Mouse (Mus musculus) hindbrain, embryonic 11.5 days (tissue): ENCODE results near the gene Tnfrsf26. TPM values are rescaled to one million over a fixed set of nuclear protein-coding genes. Genes with fewer than 3 reads are reported as not detected.

ENCODE experiments used
- ATAC-seq: fragments of 200-750 bp; cut with Nextera tagmentation; 2 replicates; pipeline ENCODE4 v1.8.0; 2017; ENCODE audit warnings: mild to moderate bottlenecking, moderate TSS enrichment, moderate library complexity; ENCODE audit not compliant: low FRiP score
- DNase-seq: peaks from one replicate; pipeline ENCODE4 v3.0.0-alpha.2; 2015; ENCODE audit warnings: low spot score
- H3K27ac ChIP-seq: fragments of 300-500 bp; sonication (generic); 2 replicates; pipeline ENCODE4 v1.5.1; 2014; ENCODE audit warnings: mild to moderate bottlenecking, low read depth, low read length
- H3K27me3 ChIP-seq: fragments of 300-500 bp; sonication (generic); 2 replicates; pipeline ENCODE4 v1.6.1; 2014; ENCODE audit warnings: mild to moderate bottlenecking, low read length, moderate library complexity, mixed read lengths; ENCODE audit not compliant: control insufficient read depth, insufficient read depth
- H3K36me3 ChIP-seq: fragments of 300-500 bp; sonication (generic); 2 replicates; pipeline ENCODE4 v1.6.1; 2014; ENCODE audit warnings: mild to moderate bottlenecking, low read length, moderate library complexity, mixed read lengths; ENCODE audit not compliant: control insufficient read depth, insufficient read depth
- H3K4me1 ChIP-seq: fragments of 300-500 bp; sonication (generic); replicated peaks from 2 replicates; pipeline ENCODE4 v1.6.1; 2014; ENCODE audit warnings: low read length, mixed read lengths; ENCODE audit not compliant: control insufficient read depth, insufficient read depth
- H3K4me2 ChIP-seq: fragments of 300-500 bp; sonication (generic); replicated peaks from 2 replicates; pipeline ENCODE4 v1.6.1; 2014; ENCODE audit warnings: mild to moderate bottlenecking, low read depth, low read length
- H3K4me3 ChIP-seq: fragments of 300-500 bp; sonication (generic); 2 replicates; pipeline ENCODE4 v1.5.1; 2014; ENCODE audit warnings: low read depth, low read length
- H3K9ac ChIP-seq: fragments of 300-500 bp; sonication (generic); 2 replicates; pipeline ENCODE4 v1.6.1; 2014; ENCODE audit warnings: low read depth, low read length
- H3K9me3 ChIP-seq: fragments of 300-500 bp; sonication (generic); 2 replicates; pipeline ENCODE4 v1.6.1; 2016; ENCODE audit warnings: low read length; ENCODE audit not compliant: control insufficient read depth
- WGBS: fragments of 180-500 bp; shearing (Covaris S2); extraction: QIAGEN DNeasy Blood & Tissue Kit; methylation state at CpG from one replicate; pipeline ENCODE4 v1.1.7; 2014; 5-methylcytosine and 5-hydroxymethylcytosine counted together
- polyA plus RNA-seq: library from polyadenylated mRNA; unstranded; fragments of >200 nt; fragmentation: Nextera tagmentation; extraction: Ambion mirVana; gene quantifications from 2 replicates; pipeline ENCODE4 v1.2.1, GENCODE M21; 2014

The Tnfrsf26 gene
- polyA plus RNA-seq, 1 experiment from 2014 or later = 0.25 TPM

GRCm38 (mm10) chr7:143631503-143631902 lies 3.0 kb upstream of the Tnfrsf26 start:
- Histone ChIP-seq H3K36me3 (no peaks in the 10 kb centered on the region), H3K9me3 (no peaks in the 10 kb centered on the region), H3K27me3 (no peaks in the 10 kb centered on the region), H3K4me3 (no peak overlapping the region), H3K27ac (no peak overlapping the region), H3K4me2 (no peak overlapping the region), H3K9ac (no peak overlapping the region), H3K4me1 (no peaks in the 10 kb centered on the region)
- WGBS = 67% methylated on average over 2 of the region's 2 CpGs
- ATAC-seq (no peak), DNase-seq (no peak)

GRCm38 (mm10) chr7:143629501-143629900 lies 979 bp upstream of the Tnfrsf26 start:
- DNase-seq (no peak), ATAC-seq (no peak)
- Histone ChIP-seq H3K4me3 (no peak overlapping the region), H3K4me1 (no peaks in the 10 kb centered on the region), H3K4me2 (no peak overlapping the region), H3K9me3 (no peaks in the 10 kb centered on the region), H3K36me3 (no peaks in the 10 kb centered on the region), H3K27me3 (no peaks in the 10 kb centered on the region), H3K9ac (no peak overlapping the region), H3K27ac (no peak overlapping the region)
- 64% methylated on average over 1 of the region's 1 CpGs for WGBS

GRCm38 (mm10) chr7:143627555-143628286 lies 801 bp downstream of the Tnfrsf26 start:
- no peaks in the 10 kb centered on the region for H3K9me3 ChIP-seq
- no peak for ATAC-seq
- WGBS = 55% methylated on average over 10 of the region's 10 CpGs
- no peak overlapping the region for H3K4me3 ChIP-seq
- H3K4me1 ChIP-seq = no peaks in the 10 kb centered on the region
- H3K27me3 ChIP-seq = no peaks in the 10 kb centered on the region
- no peak overlapping the region for H3K27ac ChIP-seq
- no peak overlapping the region for H3K4me2 ChIP-seq
- no peaks in the 10 kb centered on the region for H3K36me3 ChIP-seq
- no peak for DNase-seq
- H3K9ac ChIP-seq = no peak overlapping the region

GRCm38 (mm10) chr7:143626178-143626577 lies 2.3 kb downstream of the Tnfrsf26 start:
- no peaks in the 10 kb centered on the region for H3K27me3 ChIP-seq
- H3K9me3 ChIP-seq = no peaks in the 10 kb centered on the region
- H3K4me1 ChIP-seq = no peaks in the 10 kb centered on the region
- WGBS = 77% methylated on average over 2 of the region's 2 CpGs
- no peak overlapping the region for H3K4me3 ChIP-seq
- no peak overlapping the region for H3K9ac ChIP-seq
- ATAC-seq (no peak), DNase-seq (no peak)
- H3K36me3 ChIP-seq = no peaks in the 10 kb centered on the region
- H3K4me2 ChIP-seq = no peak overlapping the region
- H3K27ac ChIP-seq = no peak overlapping the region

- no peaks in the 10 kb centered on the region for H3K9me3 ChIP-seq
- H3K27me3 ChIP-seq = no peaks in the 10 kb centered on the region
- no peaks in the 10 kb centered on the region for H3K4me1 ChIP-seq
- H3K9ac ChIP-seq = no peak overlapping the region
- ATAC-seq = no peak
- no peak overlapping the region for H3K27ac ChIP-seq
- H3K4me3 ChIP-seq = no peak overlapping the region
- WGBS = 85% methylated on average over 5 of the region's 5 CpGs
- H3K36me3 ChIP-seq = no peaks in the 10 kb centered on the region
- H3K4me2 ChIP-seq = no peak overlapping the region
- no peak for DNase-seq
Observed at GRCm38 (mm10) chr7:143625151-143625550, 3.4 kb downstream of the Tnfrsf26 start.

GRCm38 (mm10) chr7:143624561-143624960 lies 4.0 kb downstream of the Tnfrsf26 start:
- Histone ChIP-seq H3K27ac (no peak overlapping the region), H3K36me3 (no peaks in the 10 kb centered on the region), H3K4me2 (no peak overlapping the region), H3K9me3 (no peaks in the 10 kb centered on the region), H3K9ac (no peak overlapping the region), H3K4me1 (no peaks in the 10 kb centered on the region), H3K27me3 (no peaks in the 10 kb centered on the region), H3K4me3 (no peak overlapping the region)
- WGBS = 84% methylated on average over 3 of the region's 3 CpGs
- ATAC-seq = no peak
- DNase-seq = no peak

GRCm38 (mm10) chr7:143620951-143621350 lies 7.6 kb downstream of the Tnfrsf26 start:
- Histone ChIP-seq H3K27ac (no peak overlapping the region), H3K27me3 (no peaks in the 10 kb centered on the region), H3K4me2 (no peak overlapping the region), H3K4me1 (no peaks in the 10 kb centered on the region), H3K9me3 (no peaks in the 10 kb centered on the region), H3K4me3 (no peak overlapping the region), H3K36me3 (no peaks in the 10 kb centered on the region), H3K9ac (no peak overlapping the region)
- no peak for ATAC-seq
- 86% methylated on average over 1 of the region's 1 CpGs for WGBS
- no peak for DNase-seq

- DNase-seq = no peak
- no peaks in the 10 kb centered on the region for H3K4me1 ChIP-seq
- WGBS = 71% methylated on average over 9 of the region's 9 CpGs
- no peak overlapping the region for H3K4me3 ChIP-seq
- H3K9ac ChIP-seq = no peak overlapping the region
- no peaks in the 10 kb centered on the region for H3K36me3 ChIP-seq
- no peak for ATAC-seq
- H3K4me2 ChIP-seq = no peak overlapping the region
- H3K27me3 ChIP-seq = no peaks in the 10 kb centered on the region
- no peak overlapping the region for H3K27ac ChIP-seq
- no peaks in the 10 kb centered on the region for H3K9me3 ChIP-seq
Observed at GRCm38 (mm10) chr7:143614404-143615135, 14.0 kb downstream of the Tnfrsf26 start.

- H3K36me3 ChIP-seq = no peaks in the 10 kb centered on the region
- H3K9me3 ChIP-seq = no peaks in the 10 kb centered on the region
- no peak overlapping the region for H3K4me3 ChIP-seq
- no peaks in the 10 kb centered on the region for H3K4me1 ChIP-seq
- no peak overlapping the region for H3K9ac ChIP-seq
- ATAC-seq (no peak), DNase-seq (no peak)
- H3K27ac ChIP-seq = no peak overlapping the region
- no peaks in the 10 kb centered on the region for H3K27me3 ChIP-seq
- no peak overlapping the region for H3K4me2 ChIP-seq
- WGBS = 62% methylated on average over 3 of the region's 3 CpGs
Observed at GRCm38 (mm10) chr7:143612215-143612614, 16.3 kb downstream of the Tnfrsf26 start.
